Mouse (Mus musculus): Measurements from ENCODE around the gene Dlg4.

Dlg4 gene

GRCm38 (mm10) chr11:70016669-70017068, at the start of gene Dlg4:
Gene Dlg4 (plus strand): TSS chr11:70016942.
- DNase-seq (ENCODE audit: low spot score in 2 of 2), result no peak

DNA sequence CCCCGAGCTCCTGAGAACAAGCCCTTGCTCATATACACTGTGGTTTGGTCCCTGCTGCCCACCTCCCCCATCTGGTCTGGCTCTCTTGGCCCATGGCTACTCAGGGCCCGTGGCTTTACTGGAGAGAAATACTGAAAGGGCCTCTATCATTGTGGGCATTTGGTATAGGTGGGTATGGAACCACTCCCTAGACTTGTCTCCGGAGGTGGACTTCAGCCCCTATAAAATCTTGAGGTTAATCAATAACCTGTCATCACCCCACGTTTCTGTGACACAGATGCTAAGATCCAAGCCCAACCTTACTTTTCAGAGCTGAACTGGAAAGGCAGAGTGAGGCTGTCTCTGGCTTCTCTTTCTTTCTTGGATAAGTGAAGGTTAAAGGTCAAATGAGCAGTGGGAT, 47.9 kb upstream of the Dlg4 start:
- no peak for DNase-seq (ENCODE audit: low spot score in 2 of 2)

DNA sequence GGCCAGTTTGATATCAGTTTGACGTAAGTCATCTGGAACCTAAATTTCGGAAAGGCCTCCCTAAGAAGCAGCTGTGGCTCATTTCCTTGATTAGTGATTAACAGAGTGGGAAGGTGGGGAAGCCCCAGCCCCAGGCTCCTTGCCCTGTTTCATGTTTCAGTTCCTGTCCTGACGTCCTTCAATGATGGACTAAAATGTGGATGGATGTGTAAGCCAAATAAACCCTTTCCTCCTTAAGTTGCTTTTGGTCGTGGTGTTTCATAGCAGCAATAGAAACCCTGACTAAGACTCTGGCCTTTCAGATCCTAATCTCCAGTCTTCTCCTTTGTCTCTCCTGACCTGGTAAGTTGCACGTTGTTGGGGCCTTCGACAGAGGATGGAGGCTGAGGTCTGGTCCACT, 46.5 kb upstream of the Dlg4 start:
- DNase-seq (ENCODE audit: low spot score in 2 of 2), result no peak

DNA sequence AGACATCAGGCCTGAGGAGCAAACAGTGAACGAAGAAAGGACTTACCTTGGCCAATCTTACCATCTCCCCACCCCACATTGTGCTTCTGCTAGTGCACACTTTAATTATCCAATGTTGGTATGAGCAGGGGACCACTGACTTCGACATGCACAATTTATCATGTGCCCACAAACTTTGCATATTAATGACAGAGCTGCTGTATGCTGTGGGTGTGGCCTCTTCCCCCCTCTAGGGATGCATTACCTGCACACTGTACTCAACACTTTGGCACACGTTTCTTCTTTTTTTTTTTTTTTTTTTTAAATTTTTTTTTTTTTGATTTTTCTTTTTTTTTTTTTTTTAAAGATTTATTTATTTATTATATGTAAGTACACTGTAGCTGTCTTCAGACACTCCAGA, 46.0 kb upstream of the Dlg4 start:
- DNase-seq (ENCODE audit: low spot score in 2 of 2), result no peak

- DNase-seq (ENCODE audit: low spot score in 2 of 2), result no peak
These were observed 41.8 kb upstream of the Dlg4 start for GRCm38 (mm10) chr11:69974907-69975306.

DNA sequence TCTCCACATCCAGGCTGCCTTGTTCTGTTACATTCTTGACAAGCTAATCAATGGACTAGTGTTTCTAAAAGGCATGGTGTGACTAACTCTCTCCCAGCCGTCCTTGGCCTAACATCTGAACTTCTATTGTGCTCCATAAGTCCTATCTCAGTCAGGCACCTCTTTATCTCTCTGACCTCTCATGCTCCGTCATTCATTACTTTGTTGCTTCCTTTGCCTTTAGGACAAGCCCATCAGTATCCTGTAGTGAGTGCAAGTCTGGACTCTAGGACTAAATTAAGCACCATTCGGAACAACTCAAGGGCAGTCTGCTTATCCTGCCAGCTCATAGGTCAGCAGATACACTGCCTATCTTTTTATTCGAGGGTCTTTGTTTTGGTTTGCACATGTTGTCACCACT, 40.5 kb upstream of the Dlg4 start:
- no peak for DNase-seq (ENCODE audit: low spot score in 2 of 2)

DNA sequence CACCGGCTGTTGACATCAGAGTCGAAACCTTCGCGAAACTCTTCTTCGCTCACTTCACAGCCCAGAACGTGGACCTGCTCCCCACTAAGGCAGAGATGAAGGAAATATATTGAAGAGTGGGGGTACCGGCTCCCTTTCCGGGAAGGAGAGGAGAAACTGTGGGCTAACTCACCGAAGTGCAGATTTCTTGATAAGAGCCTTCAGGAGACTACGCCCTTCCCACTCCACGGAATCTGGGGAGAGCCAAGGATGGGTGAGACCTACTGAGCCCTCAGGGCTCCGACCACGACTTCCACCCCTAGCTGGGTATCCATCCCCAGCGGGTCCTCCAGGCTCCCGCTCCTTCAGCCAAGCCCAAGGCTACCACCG, 36.9 kb upstream of the Dlg4 start:
- DNase-seq (ENCODE audit: low spot score in 2 of 2), result no peak

- DNase-seq (ENCODE audit: low spot score in 2 of 2), result peak; percentile 85 to 87
These were observed 36.3 kb upstream of the Dlg4 start for GRCm38 (mm10) chr11:69980196-69981140.

DNA sequence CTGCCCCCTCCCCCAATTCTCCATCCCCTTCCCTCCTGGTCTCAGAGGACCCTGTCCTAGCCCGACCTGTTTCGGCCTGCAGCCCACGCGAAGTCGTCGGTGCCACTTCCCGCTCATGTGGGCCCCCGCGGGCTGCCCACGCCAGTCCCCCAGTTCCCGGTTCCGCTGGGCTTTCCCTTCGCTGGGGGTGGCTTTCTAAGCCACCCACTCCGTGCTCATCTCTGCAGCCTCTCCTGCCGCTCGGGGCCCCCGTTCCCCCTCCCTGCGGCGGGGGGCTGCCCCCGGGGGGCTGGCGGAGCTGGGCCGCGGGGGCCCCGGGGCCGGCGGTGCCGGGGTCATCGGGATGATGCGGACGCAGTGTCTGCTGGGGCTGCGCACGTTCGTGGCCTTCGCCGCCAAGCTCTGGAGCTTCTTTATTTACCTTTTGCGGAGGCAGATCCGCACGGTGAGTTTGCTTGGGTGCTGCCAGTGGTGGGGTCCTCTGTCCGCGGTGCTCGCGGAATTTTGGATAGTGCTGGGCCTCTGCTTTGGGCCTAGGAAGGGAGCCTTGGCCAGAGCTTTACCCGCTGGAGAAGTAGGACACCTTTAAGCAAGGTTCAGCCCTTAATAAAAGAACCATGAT, 35.5 kb upstream of the Dlg4 start, which contains the start of gene Ctdnep1:
Ctdnep1 (plus strand) TSS at position 16 of the 622 bp plus-strand sequence.
- DNase-seq (ENCODE audit: low spot score in 2 of 2), result peak in 1 of 2 experiments; percentile 31

- DNase-seq (ENCODE audit: low spot score in 2 of 2), result no peak
These were observed 34.5 kb upstream of the Dlg4 start, which contains the start of gene Elp5 for GRCm38 (mm10) chr11:69982225-69982624. Gene Elp5 (minus strand): TSS chr11:69982517.

GRCm38 (mm10) chr11:69982877-69983276, 33.9 kb upstream of the Dlg4 start:
- no peak for DNase-seq (ENCODE audit: low spot score in 2 of 2)

- no peak for DNase-seq (ENCODE audit: low spot score in 2 of 2)
These were observed 33.4 kb upstream of the Dlg4 start for GRCm38 (mm10) chr11:69983377-69983776.

DNA sequence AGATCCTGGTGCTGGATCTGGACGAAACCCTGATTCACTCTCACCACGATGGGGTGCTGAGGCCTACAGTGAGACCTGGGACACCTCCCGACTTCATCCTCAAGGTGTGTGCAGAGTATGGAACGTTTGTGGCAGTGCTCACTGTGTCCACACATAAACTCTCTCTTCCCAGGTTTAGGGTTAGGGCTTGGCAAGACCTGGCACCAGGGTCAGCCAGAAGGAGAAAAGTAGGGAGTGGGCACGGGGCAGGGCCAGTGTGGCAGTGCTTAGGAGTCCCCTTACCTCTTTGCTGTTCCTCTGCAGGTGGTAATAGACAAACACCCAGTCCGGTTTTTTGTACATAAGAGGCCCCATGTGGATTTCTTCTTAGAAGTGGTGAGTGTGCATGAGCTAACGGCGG, 32.3 kb upstream of the Dlg4 start:
- no peak for DNase-seq (ENCODE audit: low spot score in 2 of 2)

- DNase-seq (ENCODE audit: low spot score in 2 of 2), result no peak
These were observed 26.8 kb upstream of the Dlg4 start for GRCm38 (mm10) chr11:69989949-69990348.

DNA sequence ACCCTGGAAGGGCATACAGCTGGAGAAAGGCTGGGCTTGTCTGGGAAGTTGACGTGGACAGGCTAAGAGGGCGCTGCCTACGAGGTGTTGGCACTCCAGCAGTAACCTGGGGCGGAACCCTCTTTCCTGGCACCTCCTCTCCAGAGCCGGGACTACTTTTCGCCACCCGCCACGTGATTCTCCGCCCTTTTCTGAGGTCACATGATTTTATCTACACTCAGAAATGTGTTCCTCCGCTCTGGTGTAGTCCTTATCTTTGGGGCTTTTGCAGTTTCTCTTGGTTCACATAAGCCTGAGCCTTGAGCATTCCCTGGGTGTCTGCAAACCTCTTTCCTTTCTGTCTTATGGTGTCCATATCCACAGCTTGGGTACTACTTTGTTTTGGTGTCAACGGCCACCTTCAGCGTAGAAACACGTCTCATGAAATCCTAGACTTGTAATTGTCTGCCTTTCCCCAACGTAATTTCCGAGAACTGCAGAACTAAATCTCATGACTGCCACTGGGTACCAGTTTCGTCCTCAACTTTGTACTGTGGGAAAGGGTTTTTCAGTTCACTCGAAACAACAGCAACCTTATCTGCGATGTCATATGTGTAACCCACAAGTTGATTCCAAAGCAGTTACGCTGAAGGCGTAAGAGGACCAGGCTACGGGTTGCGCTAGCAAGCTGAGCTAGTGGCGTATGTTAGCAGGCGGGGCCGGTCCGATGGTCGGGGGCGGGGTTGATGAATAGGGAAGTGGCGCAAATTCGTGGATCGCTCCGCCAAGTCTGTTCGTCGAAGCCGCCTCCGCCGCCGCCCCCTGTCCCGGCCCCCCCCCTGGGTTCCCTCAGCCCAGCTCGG, 25.7 kb upstream of the Dlg4 start, which contains the start of gene Gabarap:
Gabarap (plus strand) TSS at position 294 of the 842 bp plus-strand sequence.
- DNase-seq (ENCODE audit: low spot score in 2 of 2), result peak; percentile 92

DNA sequence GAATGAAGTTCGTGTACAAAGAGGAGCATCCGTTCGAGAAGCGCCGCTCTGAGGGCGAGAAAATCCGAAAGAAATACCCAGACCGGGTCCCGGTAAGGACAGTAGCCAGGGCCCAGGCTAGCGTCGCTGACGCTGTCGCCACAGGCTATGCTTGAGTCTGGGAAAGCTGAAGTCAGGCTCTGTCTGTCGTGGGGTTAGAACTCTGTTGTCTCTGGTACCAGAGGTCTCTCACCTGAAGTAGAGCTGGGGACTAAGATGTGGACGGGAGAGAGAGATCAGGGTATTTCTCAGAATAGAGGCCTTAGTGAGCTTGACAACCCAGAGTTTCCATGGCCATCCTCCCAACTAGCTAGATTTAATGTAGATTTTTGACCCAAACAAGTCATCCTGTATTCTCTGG, 25.0 kb upstream of the Dlg4 start:
- no peak for DNase-seq (ENCODE audit: low spot score in 2 of 2)

DNA sequence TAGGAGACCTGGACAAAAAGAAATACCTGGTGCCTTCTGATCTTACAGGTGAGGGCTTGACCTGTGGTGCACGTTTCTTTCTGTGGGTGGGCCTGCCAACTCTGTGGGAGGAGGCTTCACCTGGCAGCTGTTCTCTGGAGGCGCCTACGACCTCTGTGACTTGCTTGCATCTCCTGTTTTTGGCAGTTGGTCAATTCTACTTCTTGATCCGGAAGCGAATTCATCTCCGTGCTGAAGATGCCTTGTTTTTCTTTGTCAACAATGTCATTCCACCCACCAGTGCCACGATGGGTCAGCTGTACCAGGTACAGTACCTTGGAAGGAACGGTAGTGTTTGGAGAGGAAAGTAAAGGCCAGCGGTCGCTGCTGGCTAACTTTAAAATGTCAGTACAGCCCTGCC, 24.3 kb upstream of the Dlg4 start:
- no peak for DNase-seq (ENCODE audit: low spot score in 2 of 2)

GRCm38 (mm10) chr11:69992932-69993331, 23.8 kb upstream of the Dlg4 start:
- no peak for DNase-seq (ENCODE audit: low spot score in 2 of 2)

GRCm38 (mm10) chr11:69994401-69995090, 22.2 kb upstream of the Dlg4 start:
- no peak for DNase-seq (ENCODE audit: low spot score in 2 of 2)

DNA sequence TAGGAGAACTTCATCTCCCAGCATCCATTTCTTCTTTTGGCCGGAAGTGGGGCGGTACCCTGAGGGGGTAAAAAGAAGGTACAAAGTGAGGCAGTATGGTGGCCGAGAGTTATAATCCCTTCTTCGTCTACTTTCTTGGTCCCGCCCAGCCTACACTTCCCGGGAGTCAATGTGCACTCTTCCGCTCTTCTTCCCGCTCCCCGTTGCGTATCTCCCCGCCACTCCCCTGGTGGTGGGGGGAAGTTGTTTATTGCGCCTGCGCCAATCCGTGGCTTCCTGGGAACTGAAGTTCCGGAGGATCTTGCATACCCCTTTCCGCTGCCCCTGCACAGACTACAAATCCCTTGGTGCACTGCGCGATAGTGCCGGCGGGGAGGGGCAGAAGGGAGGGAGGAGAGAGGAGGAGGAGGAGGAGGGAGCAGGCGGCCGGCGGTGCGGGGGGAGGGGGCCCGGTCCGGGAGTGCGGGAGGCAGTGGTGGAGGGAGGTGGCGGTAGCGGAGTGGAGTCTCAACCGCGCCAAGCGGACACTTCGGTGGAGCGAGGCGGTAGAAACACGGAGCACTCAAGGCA, 21.3 kb upstream of the Dlg4 start, which contains the start of gene Phf23:
Phf23 (plus strand) TSS at position 387 of the 570 bp plus-strand sequence.
- peak; percentile 95 to 99 for DNase-seq (ENCODE audit: low spot score in 2 of 2)

Measured in thymus, postnatal 10 days (tissue).